Comparison of ENCODE assay signal across 10 mouse cellular contexts in the genomic region with DNA sequence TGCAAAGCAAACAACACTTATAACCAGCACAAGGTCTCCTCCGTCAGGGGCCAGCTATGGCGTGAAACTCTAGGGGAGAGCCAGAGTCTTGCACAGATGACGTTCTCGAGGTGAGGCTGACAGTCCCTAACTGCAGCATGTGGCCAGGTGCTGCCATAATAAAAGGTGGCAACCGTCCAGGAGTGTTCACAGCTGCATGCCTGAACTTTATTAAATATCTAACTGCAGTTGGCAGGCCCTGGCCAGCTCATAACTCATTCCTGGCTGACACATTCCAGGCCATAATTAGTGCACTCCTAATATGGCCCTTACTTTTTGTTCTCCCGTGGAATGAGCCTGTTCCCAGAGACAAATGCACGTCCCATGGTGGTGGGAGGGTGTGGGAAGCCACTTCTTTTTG.
DNase-seq lines count a peak whose midpoint lies in the region; ATAC-seq lines count a peak whose summit lies in the region.
"Had no signal": no experiment of that assay in that cellular context is flagged by ENCODE, and none has a peak within 500 bp of the region (broad histone marks: within the 10 kb centered on the region; RNA-seq: fewer than 3 reads in every experiment).

No protein-coding gene starts in this region.

- H3K4me1 ChIP-seq in hindbrain, embryonic 14.5 days (replicated peaks; ENCODE audit: control insufficient read depth, insufficient read depth, low read length): no peaks in the 10 kb centered on the region
- H3K4me1 ChIP-seq in hindbrain, embryonic 10.5 days (replicated peaks): peaks cover 8% of the 10 kb centered on the region
- peaks cover 26% of the 10 kb centered on the region for H3K4me1 ChIP-seq in embryonic facial prominence, embryonic 15.5 days
- H3K4me1 ChIP-seq in forebrain, embryonic 16.5 days (replicated peaks; ENCODE audit: control insufficient read depth, insufficient read depth, low read length): no peaks in the 10 kb centered on the region

- no peak for ATAC-seq in hindbrain, embryonic 14.5 days (ENCODE audit: low FRiP score)
- ATAC-seq in embryonic facial prominence, embryonic 15.5 days (ENCODE audit: insufficient number of reproducible peaks, low FRiP score, low TSS enrichment, low read depth): peak; percentile 69
- no peak for ATAC-seq in megakaryocyte-erythroid progenitor cell, adult 5-6 weeks (replicated peaks; ENCODE audit: low FRiP score, low TSS enrichment, poor library complexity, severe bottlenecking)
- ATAC-seq in forebrain, embryonic 16.5 days: no peak

- WGBS in hindbrain, embryonic 14.5 days: 48% methylated on average over 7 of the region's 7 CpGs
- 65% methylated on average over 7 of the region's 7 CpGs for WGBS in hindbrain, embryonic 10.5 days
- WGBS in embryonic facial prominence, embryonic 15.5 days: 27% methylated on average over 7 of the region's 7 CpGs
- WGBS in forebrain, embryonic 16.5 days: 32% methylated on average over 7 of the region's 7 CpGs

- no peaks in the 10 kb centered on the region for H3K36me3 ChIP-seq in hindbrain, embryonic 14.5 days (replicated peaks; ENCODE audit: control insufficient read depth, insufficient read depth)
- no peaks in the 10 kb centered on the region for H3K36me3 ChIP-seq in hindbrain, embryonic 10.5 days
- no peaks in the 10 kb centered on the region for H3K36me3 ChIP-seq in embryonic facial prominence, embryonic 15.5 days
- H3K36me3 ChIP-seq in forebrain, embryonic 16.5 days (ENCODE audit: control insufficient read depth, insufficient read depth): no peaks in the 10 kb centered on the region
- H3K36me3 ChIP-seq: hindbrain, embryonic 15.5 days had no signal

- H3K27me3 ChIP-seq in hindbrain, embryonic 14.5 days (ENCODE audit: control insufficient read depth, insufficient read depth, low read length): no peaks in the 10 kb centered on the region
- no peaks in the 10 kb centered on the region for H3K27me3 ChIP-seq in hindbrain, embryonic 10.5 days (ENCODE audit: insufficient read depth, poor library complexity, severe bottlenecking)
- H3K27me3 ChIP-seq in embryonic facial prominence, embryonic 15.5 days: no peaks in the 10 kb centered on the region
- H3K27me3 ChIP-seq in forebrain, embryonic 16.5 days (replicated peaks; ENCODE audit: control insufficient read depth, insufficient read depth, low read length): no peaks in the 10 kb centered on the region
- H3K27me3 ChIP-seq: hindbrain, embryonic 15.5 days had no signal

- H3K27ac ChIP-seq in hindbrain, embryonic 14.5 days: no peak overlapping the region
- H3K27ac ChIP-seq in hindbrain, embryonic 10.5 days: no peak overlapping the region
- peak overlapping the region; percentile 58 for H3K27ac ChIP-seq in embryonic facial prominence, embryonic 15.5 days (replicated peaks)
- H3K27ac ChIP-seq in forebrain, embryonic 16.5 days (ENCODE audit: low read length): no peak overlapping the region
- H3K27ac ChIP-seq: hindbrain, embryonic 15.5 days had no signal

- peak; percentile 41 for DNase-seq in hindbrain, embryonic 14.5 days (ENCODE audit: low spot score)
- DNase-seq in hindbrain, embryonic 10.5 days (ENCODE audit: low spot score): no peak
- peak; percentile 77 for DNase-seq in kidney, adult 11 months
- DNase-seq in lung, postnatal 36 days: peak; percentile 4
- no peak for DNase-seq in layer of hippocampus, adult 9-11 months
- DNase-seq: cerebellum, adult 9-10 months had no signal

- no peak overlapping the region for H3K9ac ChIP-seq in hindbrain, embryonic 14.5 days
- H3K9ac ChIP-seq in embryonic facial prominence, embryonic 15.5 days: no peak overlapping the region
- H3K9ac ChIP-seq in forebrain, embryonic 16.5 days (replicated peaks; ENCODE audit: low read depth, low read length): no peak overlapping the region
- H3K9ac ChIP-seq: hindbrain, embryonic 15.5 days had no signal

- no peak overlapping the region for H3K4me3 ChIP-seq in hindbrain, embryonic 14.5 days (replicated peaks; ENCODE audit: low read length)
- no peak overlapping the region for H3K4me3 ChIP-seq in hindbrain, embryonic 10.5 days
- H3K4me3 ChIP-seq in embryonic facial prominence, embryonic 15.5 days (replicated peaks): no peak overlapping the region
- no peak overlapping the region for H3K4me3 ChIP-seq in forebrain, embryonic 16.5 days (replicated peaks; ENCODE audit: low read length)
- H3K4me3 ChIP-seq: hindbrain, embryonic 15.5 days had no signal

- no peak overlapping the region for H3K4me2 ChIP-seq in hindbrain, embryonic 14.5 days (replicated peaks)
- no peak overlapping the region for H3K4me2 ChIP-seq in embryonic facial prominence, embryonic 15.5 days (replicated peaks)
- H3K4me2 ChIP-seq in forebrain, embryonic 16.5 days (ENCODE audit: low read length): no peak overlapping the region
- H3K4me2 ChIP-seq: hindbrain, embryonic 15.5 days had no signal

- H3K9me3 ChIP-seq in hindbrain, embryonic 14.5 days (ENCODE audit: control insufficient read depth, low read length): no peaks in the 10 kb centered on the region
- H3K9me3 ChIP-seq in hindbrain, embryonic 10.5 days: no peaks in the 10 kb centered on the region
- no peaks in the 10 kb centered on the region for H3K9me3 ChIP-seq in embryonic facial prominence, embryonic 15.5 days (replicated peaks)
- no peaks in the 10 kb centered on the region for H3K9me3 ChIP-seq in forebrain, embryonic 16.5 days (ENCODE audit: control insufficient read depth, low read length)
- H3K9me3 ChIP-seq: hindbrain, embryonic 15.5 days had no signal

Comparison
In these comparisons a context has a peak if more than half of its experiments do, and no peak if none do; other contexts are left out.
1. DNase-seq: peak in hindbrain, embryonic 14.5 days (single experiment), kidney, adult 11 months (single experiment) and lung, postnatal 36 days (single experiment); none in hindbrain, embryonic 10.5 days (single experiment) and layer of hippocampus, adult 9-11 months (single experiment).